ENCODE assay signal across 8 mouse cellular contexts in genomic region chr19:6942764-6943163, GRCm38 (mm10). TPM values are rescaled to one million over a fixed set of nuclear protein-coding genes. Genes with fewer than 3 reads are reported as not detected.
DNase-seq lines count a peak whose midpoint lies in the region; ATAC-seq and TF ChIP-seq lines count a peak whose summit lies in the region.

No protein-coding gene starts in this region.

- H3K27me3 ChIP-seq in kidney, embryonic 16.5 days (ENCODE audit: insufficient read depth, low read length): no peaks in the 10 kb centered on the region
- H3K27me3 ChIP-seq in hindbrain, embryonic 13.5 days: 0 out of 2 replicates have a peak, but pooled peaks cover 4% of the 10 kb centered on the region
- no peaks in the 10 kb centered on the region for H3K27me3 ChIP-seq in midbrain, embryonic 14.5 days (ENCODE audit: control insufficient read depth, insufficient read depth, low read length)

- H3K4me2 ChIP-seq in kidney, embryonic 16.5 days (replicated peaks; ENCODE audit: low read depth, low read length): peak overlapping the region; percentile 98
- peak overlapping the region; percentile 98 for H3K4me2 ChIP-seq in hindbrain, embryonic 13.5 days
- peak overlapping the region; percentile 99 for H3K4me2 ChIP-seq in midbrain, embryonic 14.5 days (ENCODE audit: low read length)

- no peaks in the 10 kb centered on the region for H3K36me3 ChIP-seq in kidney, embryonic 16.5 days (ENCODE audit: insufficient read depth, low read length)
- H3K36me3 ChIP-seq in hindbrain, embryonic 13.5 days: peaks cover 18% of the 10 kb centered on the region
- peaks cover 17% of the 10 kb centered on the region for H3K36me3 ChIP-seq in midbrain, embryonic 14.5 days (ENCODE audit: control insufficient read depth, insufficient read depth, low read length)

- no peaks in the 10 kb centered on the region for H3K9me3 ChIP-seq in kidney, embryonic 16.5 days (ENCODE audit: low read length)
- H3K9me3 ChIP-seq in hindbrain, embryonic 13.5 days: no peaks in the 10 kb centered on the region
- H3K9me3 ChIP-seq in midbrain, embryonic 14.5 days (ENCODE audit: control insufficient read depth, low read length): no peaks in the 10 kb centered on the region

- TF ChIP-seq POLR2A in cortical plate, adult 2 months (IDR thresholded peaks at IDR 0.05; ENCODE audit: extremely low read depth, insufficient read depth, low read length): no peak

- peak overlapping the region; percentile 96 for H3K9ac ChIP-seq in kidney, embryonic 16.5 days (replicated peaks; ENCODE audit: low read length)
- peak overlapping the region; percentile 97 for H3K9ac ChIP-seq in hindbrain, embryonic 13.5 days
- H3K9ac ChIP-seq in midbrain, embryonic 14.5 days (replicated peaks; ENCODE audit: low read length): peak overlapping the region; percentile 92

- 0 out of 2 replicates have a peak, but pooled peaks have one; percentile 2 for ATAC-seq in kidney, embryonic 16.5 days (ENCODE audit: low FRiP score, low TSS enrichment)
- ATAC-seq in hindbrain, embryonic 13.5 days (ENCODE audit: low FRiP score): no peak; the same call in 1 of the 2 replicates
- ATAC-seq in midbrain, embryonic 14.5 days (ENCODE audit: low FRiP score, low TSS enrichment): no peak

- peak overlapping the region; percentile 87 for H3K4me3 ChIP-seq in kidney, embryonic 16.5 days (ENCODE audit: low read length)
- H3K4me3 ChIP-seq in cortical plate, adult 2 months (ENCODE audit: insufficient read depth, low read length): peak overlapping the region; percentile 96
- H3K4me3 ChIP-seq in hindbrain, embryonic 13.5 days: peak overlapping the region; percentile 84
- H3K4me3 ChIP-seq in midbrain, embryonic 14.5 days (replicated peaks; ENCODE audit: low read depth, low read length): peak overlapping the region; percentile 85

- H3K27ac ChIP-seq in kidney, embryonic 16.5 days (ENCODE audit: low read length): peak overlapping the region; percentile 97
- H3K27ac ChIP-seq in cortical plate, adult 2 months (ENCODE audit: insufficient read depth, low read length): peak overlapping the region; percentile 33
- H3K27ac ChIP-seq in hindbrain, embryonic 13.5 days: peak overlapping the region; percentile 97
- H3K27ac ChIP-seq in midbrain, embryonic 14.5 days (replicated peaks; ENCODE audit: low read depth, low read length): peak overlapping the region; percentile 94

- TF ChIP-seq CTCF in cortical plate, adult 2 months (IDR thresholded peaks at IDR 0.05; ENCODE audit: extremely low read depth, insufficient read depth, low read length): no peak

- peaks cover 24% of the 10 kb centered on the region for H3K4me1 ChIP-seq in kidney, embryonic 16.5 days (ENCODE audit: insufficient read depth, low read length)
- no peaks in the 10 kb centered on the region for H3K4me1 ChIP-seq in cortical plate, adult 2 months (ENCODE audit: control insufficient read depth, insufficient read depth, low read length)
- H3K4me1 ChIP-seq in hindbrain, embryonic 13.5 days (replicated peaks): peaks cover 44% of the 10 kb centered on the region
- H3K4me1 ChIP-seq in midbrain, embryonic 14.5 days (ENCODE audit: control insufficient read depth, insufficient read depth, low read length): peaks cover 26% of the 10 kb centered on the region

- DNase-seq in kidney, postnatal 36 days: no peak
- no peak for DNase-seq in midbrain, embryonic 14.5 days
- no peak for DNase-seq in gastrocnemius, postnatal 25 days
- no peak for DNase-seq in cerebellum, postnatal 4 days (ENCODE audit: low spot score in 2 of 2)
- no peak for DNase-seq in retina, postnatal 1 day

- 27% methylated on average over 5 of the region's 5 CpGs for WGBS in kidney, embryonic 16.5 days
- 28% methylated on average over 5 of the region's 5 CpGs for WGBS in hindbrain, embryonic 13.5 days
- WGBS in midbrain, embryonic 14.5 days: 28% methylated on average over 5 of the region's 5 CpGs

RNA-seq across cellular contexts. Expression of gene Gpr137, which starts 0.5 kb away (rescaled TPM):
- 29.5 and 30.4 TPM in 2 replicates for polyA plus RNA-seq in kidney, embryonic 16.5 days (2015; fragmentation: Nextera tagmentation; extraction: Ambion mirVana)
- 117 and 121 TPM in 2 replicates for polyA plus RNA-seq in cortical plate, adult 2 months (2012; rRNA removed)
- 53.1 and 54.7 TPM in 2 replicates for polyA plus RNA-seq in hindbrain, embryonic 13.5 days (2015; fragmentation: Nextera tagmentation; extraction: Ambion mirVana)
- 56.0 and 60.4 TPM in 2 replicates for polyA plus RNA-seq in midbrain, embryonic 14.5 days (2014; fragmentation: Nextera tagmentation; extraction: Ambion mirVana)
- total RNA-seq in gastrocnemius, postnatal 25 days (2021): 10 to 100 TPM in 1 of 2 experiments, 1 to 10 TPM in 1; 9.5 to 10.9 TPM

RNA-seq across cellular contexts. Expression of gene Bad, which starts 1.1 kb away (rescaled TPM):
- polyA plus RNA-seq in kidney, embryonic 16.5 days (2015; fragmentation: Nextera tagmentation; extraction: Ambion mirVana): 71.2 and 86.6 TPM in 2 replicates
- polyA plus RNA-seq in cortical plate, adult 2 months (2012; rRNA removed): 60.4 and 66.3 TPM in 2 replicates
- 83.1 and 86.9 TPM in 2 replicates for polyA plus RNA-seq in hindbrain, embryonic 13.5 days (2015; fragmentation: Nextera tagmentation; extraction: Ambion mirVana)
- polyA plus RNA-seq in midbrain, embryonic 14.5 days (2014; fragmentation: Nextera tagmentation; extraction: Ambion mirVana): 77.1 and 79.3 TPM in 2 replicates
- 10 to 100 TPM; 11.5 to 14.3 TPM for total RNA-seq in gastrocnemius, postnatal 25 days (2021)

RNA-seq across cellular contexts. Expression of gene Kcnk4, which starts 8.4 kb away (rescaled TPM):
- 0.42 and 0.71 TPM in 2 replicates for polyA plus RNA-seq in kidney, embryonic 16.5 days (2015; fragmentation: Nextera tagmentation; extraction: Ambion mirVana)
- polyA plus RNA-seq in cortical plate, adult 2 months (2012; rRNA removed): 57.1 and 59.0 TPM in 2 replicates
- 1.7 and 2.2 TPM in 2 replicates for polyA plus RNA-seq in hindbrain, embryonic 13.5 days (2015; fragmentation: Nextera tagmentation; extraction: Ambion mirVana)
- 1.9 and 3.4 TPM in 2 replicates for polyA plus RNA-seq in midbrain, embryonic 14.5 days (2014; fragmentation: Nextera tagmentation; extraction: Ambion mirVana)
- not detected for total RNA-seq in gastrocnemius, postnatal 25 days (2021)

RNA-seq across cellular contexts. Expression of gene Catsperz, which starts 17.6 kb away (rescaled TPM):
- 3.4 and 3.7 TPM in 2 replicates for polyA plus RNA-seq in kidney, embryonic 16.5 days (2015; fragmentation: Nextera tagmentation; extraction: Ambion mirVana)
- 31.9 and 33.9 TPM in 2 replicates for polyA plus RNA-seq in cortical plate, adult 2 months (2012; rRNA removed)
- 0.86 and 1.00 TPM in 2 replicates for polyA plus RNA-seq in hindbrain, embryonic 13.5 days (2015; fragmentation: Nextera tagmentation; extraction: Ambion mirVana)
- 0.53 and 0.78 TPM in 2 replicates for polyA plus RNA-seq in midbrain, embryonic 14.5 days (2014; fragmentation: Nextera tagmentation; extraction: Ambion mirVana)
- total RNA-seq in gastrocnemius, postnatal 25 days (2021): not detected

RNA-seq across cellular contexts. Expression of gene Esrra, which starts 21.2 kb away (rescaled TPM):
- polyA plus RNA-seq in kidney, embryonic 16.5 days (2015; fragmentation: Nextera tagmentation; extraction: Ambion mirVana): 18.0 and 19.4 TPM in 2 replicates
- polyA plus RNA-seq in cortical plate, adult 2 months (2012; rRNA removed): 59.2 and 62.9 TPM in 2 replicates
- polyA plus RNA-seq in hindbrain, embryonic 13.5 days (2015; fragmentation: Nextera tagmentation; extraction: Ambion mirVana): 15.8 and 16.6 TPM in 2 replicates
- 6.9 and 13.6 TPM in 2 replicates for polyA plus RNA-seq in midbrain, embryonic 14.5 days (2014; fragmentation: Nextera tagmentation; extraction: Ambion mirVana)
- total RNA-seq in gastrocnemius, postnatal 25 days (2021): 10 to 100 TPM; 86.8 to 89.5 TPM

Comparison
In these comparisons a context has a peak if more than half of its experiments do, and no peak if none do; other contexts are left out.
1. H3K27ac ChIP-seq: peak in every context shown above with its lines; median percentile 97 in kidney, embryonic 16.5 days; 97 in hindbrain, embryonic 13.5 days; 94 in midbrain, embryonic 14.5 days; 33 in cortical plate, adult 2 months.
2. RNA of gene Kcnk4, which starts 8.4 kb away (polyA plus RNA-seq): 57.1 to 59.0 TPM in cortical plate, adult 2 months; 1.9 to 3.4 TPM in midbrain, embryonic 14.5 days, 1.7 to 2.2 TPM in hindbrain, embryonic 13.5 days and 0.42 to 0.71 TPM in kidney, embryonic 16.5 days; every median in the first group is over 10 times any median in the second.
3. Peak in every context shown above with its lines, with median percentiles within 50 percentile points of each other: H3K4me2 ChIP-seq, H3K4me3 ChIP-seq and H3K9ac ChIP-seq.